Mouse (Mus musculus) C2C12 (cell line): ENCODE data around the gene Vpreb3.

Experiments used
- CTCF ChIP-seq: IDR thresholded peaks from one replicate; pipeline ENCODE4 v1.5.1; 2011; ENCODE audit not compliant: control insufficient read depth, insufficient read depth, insufficient read length
- MAX ChIP-seq: IDR thresholded peaks from one replicate; pipeline ENCODE4 v1.6.1; 2011; ENCODE audit warnings: mild to moderate bottlenecking, control low read depth

GRCm38 (mm10) chr10:75897373-75897772 lies 45.5 kb upstream of the Vpreb3 start:
- TF ChIP-seq MAX (no peak), CTCF (peak; percentile 56)
